In the genomic region with DNA sequence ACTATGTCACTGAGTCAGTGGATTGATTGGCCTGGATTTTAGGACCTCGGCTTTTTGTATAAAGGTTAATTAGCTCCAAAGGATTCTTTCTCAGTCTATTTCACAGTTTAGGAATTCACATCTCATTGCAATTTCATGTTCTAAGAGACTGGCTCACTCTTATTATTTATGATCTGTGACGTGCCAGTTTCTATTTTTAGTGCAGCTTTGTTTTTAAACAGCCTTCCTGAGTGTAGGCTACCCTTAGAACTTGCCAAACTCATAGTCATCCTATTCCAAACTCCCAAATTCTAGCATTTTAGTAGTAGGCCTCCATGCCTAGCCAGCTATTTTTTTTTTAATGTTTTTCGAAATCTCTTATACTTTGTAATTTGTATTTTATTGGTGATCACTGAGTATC, we compare ENCODE assay signal across 25 mouse cellular contexts.
DNase-seq lines count a peak whose midpoint lies in the region; ATAC-seq and TF ChIP-seq lines count a peak whose summit lies in the region.
"Had no signal": no experiment of that assay in that cellular context is flagged by ENCODE, and none has a peak within 500 bp of the region (broad histone marks: within the 10 kb centered on the region; RNA-seq: fewer than 3 reads in every experiment).

No protein-coding gene starts in this region.

- H3K36me3 ChIP-seq in lung, embryonic 14.5 days (ENCODE audit: insufficient read depth), result no peaks in the 10 kb centered on the region
- H3K36me3 ChIP-seq in forebrain, embryonic 10.5 days (replicated peaks), result no peaks in the 10 kb centered on the region
- H3K36me3 ChIP-seq: embryonic facial prominence, embryonic 15.5 days; heart, embryonic 15.5 days; hindbrain, embryonic 13.5 days had no signal

- 50% methylated on average over 3 of the region's 3 CpGs for WGBS in lung, embryonic 14.5 days
- WGBS in forebrain, embryonic 10.5 days, result 93% methylated on average over 3 of the region's 3 CpGs

- H3K9me3 ChIP-seq in lung, embryonic 14.5 days (ENCODE audit: low read depth, low read length), result no peaks in the 10 kb centered on the region
- H3K9me3 ChIP-seq in forebrain, embryonic 10.5 days, result no peaks in the 10 kb centered on the region
- H3K9me3 ChIP-seq: embryonic facial prominence, embryonic 15.5 days; forebrain, embryonic 13.5 days; G1E; heart, embryonic 15.5 days; hindbrain, embryonic 13.5 days had no signal

- no peak for ATAC-seq in lung, embryonic 14.5 days (ENCODE audit: insufficient read depth)
- ATAC-seq in megakaryocyte progenitor cell, adult 5-6 weeks (replicated peaks; ENCODE audit: poor library complexity), result no peak
- ATAC-seq: activated CD4-positive, CD25-positive, alpha-beta regulatory T cell, adult 4 months; CD4-positive, CD25-positive, alpha-beta regulatory T cell, adult 4 months; forebrain, embryonic 13.5 days; forebrain, postnatal 0 days; hindbrain, postnatal 0 days had no signal

- H3K27me3 ChIP-seq in lung, embryonic 14.5 days (ENCODE audit: insufficient read depth, low read length), result no peaks in the 10 kb centered on the region
- H3K27me3 ChIP-seq in forebrain, embryonic 10.5 days (ENCODE audit: poor library complexity, severe bottlenecking), result no peaks in the 10 kb centered on the region
- H3K27me3 ChIP-seq: embryonic facial prominence, embryonic 15.5 days; forebrain, embryonic 13.5 days; heart, embryonic 15.5 days; hindbrain, embryonic 13.5 days had no signal

- no peaks in the 10 kb centered on the region for H3K4me1 ChIP-seq in lung, embryonic 14.5 days (ENCODE audit: insufficient read depth)
- H3K4me1 ChIP-seq in forebrain, embryonic 10.5 days, result no peaks in the 10 kb centered on the region
- H3K4me1 ChIP-seq: embryonic facial prominence, embryonic 15.5 days; forebrain, embryonic 13.5 days; heart, embryonic 15.5 days; hindbrain, embryonic 13.5 days had no signal

- peak; percentile 58 for DNase-seq in lung, embryonic 14.5 days
- DNase-seq in lung, postnatal 36 days, result no peak
- peak; percentile 68 for DNase-seq in NIH3T3 (ENCODE audit: low read depth)
- peak; percentile 42 for DNase-seq in adipocyte (ENCODE audit: low spot score)
- no peak for DNase-seq in forebrain, embryonic 10.5 days (ENCODE audit: extremely low spot score, low spot score)
- DNase-seq: adrenal gland, adult 2 months; adrenal gland, postnatal 25 days; B cell, adult 2 months; cerebellum, adult 2 months; cerebellum, postnatal 10 days; embryo, embryonic 11 days; forebrain, postnatal 0 days; gastrocnemius, postnatal 14 days; heart, adult 2 months; heart, postnatal 14 days had no signal

- no peak overlapping the region for H3K4me3 ChIP-seq in lung, embryonic 14.5 days (ENCODE audit: low read depth, low read length)
- no peak overlapping the region for H3K4me3 ChIP-seq in forebrain, embryonic 10.5 days
- H3K4me3 ChIP-seq: embryonic facial prominence, embryonic 15.5 days; forebrain, embryonic 13.5 days; heart, adult 2 months; heart, embryonic 15.5 days; hindbrain, embryonic 13.5 days had no signal

- no peak overlapping the region for H3K4me2 ChIP-seq in lung, embryonic 14.5 days
- H3K4me2 ChIP-seq: embryonic facial prominence, embryonic 15.5 days; forebrain, embryonic 13.5 days; heart, embryonic 11.5 days; heart, embryonic 15.5 days; hindbrain, embryonic 13.5 days had no signal

- no peak overlapping the region for H3K9ac ChIP-seq in lung, embryonic 14.5 days
- H3K9ac ChIP-seq: embryonic facial prominence, embryonic 15.5 days; forebrain, embryonic 13.5 days; forebrain, postnatal 0 days; heart, embryonic 15.5 days; hindbrain, embryonic 13.5 days had no signal

- no peak overlapping the region for H3K27ac ChIP-seq in lung, embryonic 14.5 days (ENCODE audit: low read depth)
- no peak overlapping the region for H3K27ac ChIP-seq in forebrain, embryonic 10.5 days
- H3K27ac ChIP-seq: embryonic facial prominence, embryonic 15.5 days; forebrain, embryonic 13.5 days; heart, adult 2 months; heart, embryonic 15.5 days; hindbrain, embryonic 13.5 days; hindbrain, postnatal 0 days had no signal

- TF ChIP-seq CTCF in lung, embryonic 14.5 days (IDR thresholded peaks at IDR 0.05; ENCODE audit: low read depth), result no peak

Comparison
In these comparisons a context has a peak if more than half of its experiments do, and no peak if none do; other contexts are left out.
1. DNase-seq: peak in lung, embryonic 14.5 days (single experiment), NIH3T3 (single experiment) and adipocyte (single experiment); none in lung, postnatal 36 days (single experiment) and forebrain, embryonic 10.5 days (single experiment).